Mouse (Mus musculus): ENCODE data around the gene Ifitm10. TPM values are rescaled to one million over a fixed set of nuclear protein-coding genes. Genes with fewer than 3 reads are reported as not detected.
A peak's percentile ranks its signal among the peaks of the same experiment; 100 is the strongest.

The Ifitm10 gene
- polyA plus RNA-seq, 1 experiment from 2014 or later = 2.4 TPM

- peak within 1 kb of the TSS; percentile 65 for H3K9ac ChIP-seq (ENCODE audit: low read depth, low read length)
- peaks cover 25% of the 10 kb centered on the region for H3K36me3 ChIP-seq (ENCODE audit: control insufficient read depth, insufficient read depth, low read length)
- peaks cover 23% of the 10 kb centered on the region for H3K4me1 ChIP-seq (replicated peaks; ENCODE audit: control insufficient read depth, insufficient read depth, low read length)
- ATAC-seq (replicated peaks; ENCODE audit: low FRiP score) = peak; percentile 92
- peak within 1 kb of the TSS; percentile 78 for H3K27ac ChIP-seq (ENCODE audit: low read depth, low read length)
- peak within 1 kb of the TSS; percentile 89 for H3K4me2 ChIP-seq
- H3K9me3 ChIP-seq (ENCODE audit: control insufficient read depth, low read length) = no peaks in the 10 kb centered on the region
- no peaks in the 10 kb centered on the region for H3K27me3 ChIP-seq (replicated peaks; ENCODE audit: control insufficient read depth, insufficient read depth, low read length)
- peak within 1 kb of the TSS; percentile 58 for H3K4me3 ChIP-seq (ENCODE audit: low read depth, low read length)
- DNase-seq (ENCODE audit: low spot score) = peak; percentile 98
- under 1% methylated on average over 55 of the region's 55 CpGs for WGBS
These were observed 14.0 kb upstream of the Ifitm10 start, which contains the start of gene Ctsd for GRCm38 (mm10) chr7:142387419-142388148. Ctsd (minus strand) TSS chr7:142388038.

- H3K4me1 ChIP-seq (replicated peaks; ENCODE audit: control insufficient read depth, insufficient read depth, low read length) = peaks cover 28% of the 10 kb centered on the region
- 52% methylated on average over 6 of the region's 6 CpGs for WGBS
- peak overlapping the region; percentile 65 for H3K9ac ChIP-seq (ENCODE audit: low read depth, low read length)
- H3K27ac ChIP-seq (ENCODE audit: low read depth, low read length) = peak overlapping the region; percentile 25
- H3K4me2 ChIP-seq = peak overlapping the region; percentile 89
- H3K4me3 ChIP-seq (ENCODE audit: low read depth, low read length) = peak overlapping the region; percentile 58
- ATAC-seq (replicated peaks; ENCODE audit: low FRiP score) = peak; percentile 56
- no peaks in the 10 kb centered on the region for H3K27me3 ChIP-seq (replicated peaks; ENCODE audit: control insufficient read depth, insufficient read depth, low read length)
- peaks cover 34% of the 10 kb centered on the region for H3K36me3 ChIP-seq (ENCODE audit: control insufficient read depth, insufficient read depth, low read length)
- H3K9me3 ChIP-seq (ENCODE audit: control insufficient read depth, low read length) = no peaks in the 10 kb centered on the region
- no peak for DNase-seq (ENCODE audit: low spot score)
These were observed 13.2 kb upstream of the Ifitm10 start for GRCm38 (mm10) chr7:142386621-142387201.

GRCm38 (mm10) chr7:142385742-142386403 lies 12.3 kb upstream of the Ifitm10 start:
- Histone ChIP-seq H3K27me3 (replicated peaks; ENCODE audit: control insufficient read depth, insufficient read depth, low read length) (no peaks in the 10 kb centered on the region), H3K4me2 (peak overlapping the region; percentile 89), H3K9me3 (ENCODE audit: control insufficient read depth, low read length) (no peaks in the 10 kb centered on the region), H3K4me1 (replicated peaks; ENCODE audit: control insufficient read depth, insufficient read depth, low read length) (peaks cover 36% of the 10 kb centered on the region), H3K9ac (ENCODE audit: low read depth, low read length) (peak overlapping the region; percentile 65), H3K36me3 (ENCODE audit: control insufficient read depth, insufficient read depth, low read length) (peaks cover 41% of the 10 kb centered on the region), H3K27ac (ENCODE audit: low read depth, low read length) (peak overlapping the region; percentile 25; the same call in 1 of the 2 replicates), H3K4me3 (ENCODE audit: low read depth, low read length) (peak overlapping the region; percentile 58)
- DNase-seq (ENCODE audit: low spot score) (no peak), ATAC-seq (replicated peaks; ENCODE audit: low FRiP score) (no peak)
- 84% methylated on average over 3 of the region's 3 CpGs for WGBS

GRCm38 (mm10) chr7:142384306-142384705 lies 10.8 kb upstream of the Ifitm10 start:
- H3K27ac ChIP-seq (ENCODE audit: low read depth, low read length) = peak overlapping the region; percentile 30; the same call in 1 of the 2 replicates
- H3K9me3 ChIP-seq (ENCODE audit: control insufficient read depth, low read length) = no peaks in the 10 kb centered on the region
- DNase-seq (ENCODE audit: low spot score) = no peak
- peaks cover 51% of the 10 kb centered on the region for H3K4me1 ChIP-seq (replicated peaks; ENCODE audit: control insufficient read depth, insufficient read depth, low read length)
- WGBS = 72% methylated on average over 10 of the region's 10 CpGs
- H3K4me3 ChIP-seq (ENCODE audit: low read depth, low read length) = no peak overlapping the region
- H3K9ac ChIP-seq (ENCODE audit: low read depth, low read length) = no peak overlapping the region
- peak overlapping the region; percentile 89 for H3K4me2 ChIP-seq
- no peak for ATAC-seq (replicated peaks; ENCODE audit: low FRiP score)
- H3K27me3 ChIP-seq (replicated peaks; ENCODE audit: control insufficient read depth, insufficient read depth, low read length) = no peaks in the 10 kb centered on the region
- peaks cover 56% of the 10 kb centered on the region for H3K36me3 ChIP-seq (ENCODE audit: control insufficient read depth, insufficient read depth, low read length)

- H3K36me3 ChIP-seq (ENCODE audit: control insufficient read depth, insufficient read depth, low read length) = peaks cover 65% of the 10 kb centered on the region
- ATAC-seq (replicated peaks; ENCODE audit: low FRiP score) (no peak), DNase-seq (ENCODE audit: low spot score) (no peak)
- H3K27ac ChIP-seq (ENCODE audit: low read depth, low read length) = no peak within 1 kb of the TSS; the same call in 1 of the 2 replicates
- H3K4me2 ChIP-seq = peak within 1 kb of the TSS; percentile 31
- peaks cover 61% of the 10 kb centered on the region for H3K4me1 ChIP-seq (replicated peaks; ENCODE audit: control insufficient read depth, insufficient read depth, low read length)
- H3K27me3 ChIP-seq (replicated peaks; ENCODE audit: control insufficient read depth, insufficient read depth, low read length) = no peaks in the 10 kb centered on the region
- 92% methylated on average over 5 of the region's 5 CpGs for WGBS
- no peaks in the 10 kb centered on the region for H3K9me3 ChIP-seq (ENCODE audit: control insufficient read depth, low read length)
- H3K4me3 ChIP-seq (ENCODE audit: low read depth, low read length) = no peak within 1 kb of the TSS
- no peak within 1 kb of the TSS for H3K9ac ChIP-seq (ENCODE audit: low read depth, low read length)
These were observed 9.0 kb upstream of the Ifitm10 start, which contains the start of gene Gm49369 for GRCm38 (mm10) chr7:142382567-142382966. Gm49369 (minus strand) TSS chr7:142382667.

- Histone ChIP-seq H3K4me3 (ENCODE audit: low read depth, low read length) (no peak overlapping the region), H3K36me3 (ENCODE audit: control insufficient read depth, insufficient read depth, low read length) (peaks cover 76% of the 10 kb centered on the region), H3K4me2 (peak overlapping the region; percentile 31), H3K9ac (ENCODE audit: low read depth, low read length) (peak overlapping the region; percentile 39), H3K27ac (ENCODE audit: low read depth, low read length) (peak overlapping the region; percentile 52; the same call in 1 of the 2 replicates), H3K4me1 (replicated peaks; ENCODE audit: control insufficient read depth, insufficient read depth, low read length) (peaks cover 62% of the 10 kb centered on the region), H3K9me3 (ENCODE audit: control insufficient read depth, low read length) (no peaks in the 10 kb centered on the region), H3K27me3 (replicated peaks; ENCODE audit: control insufficient read depth, insufficient read depth, low read length) (no peaks in the 10 kb centered on the region)
- WGBS = 47% methylated on average over 4 of the region's 4 CpGs
- no peak for ATAC-seq (replicated peaks; ENCODE audit: low FRiP score)
- DNase-seq (ENCODE audit: low spot score) = no peak
These were observed 7.6 kb upstream of the Ifitm10 start for GRCm38 (mm10) chr7:142381175-142381574.

- 78% methylated on average over 6 of the region's 6 CpGs for WGBS
- peak overlapping the region; percentile 91; the same call in 1 of the 2 replicates for H3K27ac ChIP-seq (ENCODE audit: low read depth, low read length)
- H3K9ac ChIP-seq (ENCODE audit: low read depth, low read length) = peak overlapping the region; percentile 34
- no peak overlapping the region for H3K4me2 ChIP-seq
- no peak for ATAC-seq (replicated peaks; ENCODE audit: low FRiP score)
- peaks cover 55% of the 10 kb centered on the region for H3K4me1 ChIP-seq (replicated peaks; ENCODE audit: control insufficient read depth, insufficient read depth, low read length)
- H3K4me3 ChIP-seq (ENCODE audit: low read depth, low read length) = no peak overlapping the region
- no peaks in the 10 kb centered on the region for H3K27me3 ChIP-seq (replicated peaks; ENCODE audit: control insufficient read depth, insufficient read depth, low read length)
- H3K9me3 ChIP-seq (ENCODE audit: control insufficient read depth, low read length) = no peaks in the 10 kb centered on the region
- DNase-seq (ENCODE audit: low spot score) = no peak
- H3K36me3 ChIP-seq (ENCODE audit: control insufficient read depth, insufficient read depth, low read length) = peaks cover 69% of the 10 kb centered on the region
These were observed 5.6 kb upstream of the Ifitm10 start for GRCm38 (mm10) chr7:142379186-142379585.

GRCm38 (mm10) chr7:142377233-142377925 lies 3.8 kb upstream of the Ifitm10 start:
- H3K9me3 ChIP-seq (ENCODE audit: control insufficient read depth, low read length) = no peaks in the 10 kb centered on the region
- peaks cover 10% of the 10 kb centered on the region for H3K27me3 ChIP-seq (replicated peaks; ENCODE audit: control insufficient read depth, insufficient read depth, low read length)
- DNase-seq (ENCODE audit: low spot score) = no peak
- H3K36me3 ChIP-seq (ENCODE audit: control insufficient read depth, insufficient read depth, low read length) = peaks cover 52% of the 10 kb centered on the region
- 56% methylated on average over 14 of the region's 14 CpGs for WGBS
- H3K4me2 ChIP-seq = peak overlapping the region; percentile 64
- H3K4me1 ChIP-seq (replicated peaks; ENCODE audit: control insufficient read depth, insufficient read depth, low read length) = peaks cover 55% of the 10 kb centered on the region
- 0 out of 2 replicates have a peak overlapping the region, but pooled peaks have one; percentile 21 for H3K4me3 ChIP-seq (ENCODE audit: low read depth, low read length)
- ATAC-seq (replicated peaks; ENCODE audit: low FRiP score) = peak; percentile 85
- peak overlapping the region; percentile 50 for H3K9ac ChIP-seq (ENCODE audit: low read depth, low read length)
- H3K27ac ChIP-seq (ENCODE audit: low read depth, low read length) = peak overlapping the region; percentile 91
